Mouse (Mus musculus): ENCODE measurements around the gene Qsox1.

Qsox1 gene

DNA sequence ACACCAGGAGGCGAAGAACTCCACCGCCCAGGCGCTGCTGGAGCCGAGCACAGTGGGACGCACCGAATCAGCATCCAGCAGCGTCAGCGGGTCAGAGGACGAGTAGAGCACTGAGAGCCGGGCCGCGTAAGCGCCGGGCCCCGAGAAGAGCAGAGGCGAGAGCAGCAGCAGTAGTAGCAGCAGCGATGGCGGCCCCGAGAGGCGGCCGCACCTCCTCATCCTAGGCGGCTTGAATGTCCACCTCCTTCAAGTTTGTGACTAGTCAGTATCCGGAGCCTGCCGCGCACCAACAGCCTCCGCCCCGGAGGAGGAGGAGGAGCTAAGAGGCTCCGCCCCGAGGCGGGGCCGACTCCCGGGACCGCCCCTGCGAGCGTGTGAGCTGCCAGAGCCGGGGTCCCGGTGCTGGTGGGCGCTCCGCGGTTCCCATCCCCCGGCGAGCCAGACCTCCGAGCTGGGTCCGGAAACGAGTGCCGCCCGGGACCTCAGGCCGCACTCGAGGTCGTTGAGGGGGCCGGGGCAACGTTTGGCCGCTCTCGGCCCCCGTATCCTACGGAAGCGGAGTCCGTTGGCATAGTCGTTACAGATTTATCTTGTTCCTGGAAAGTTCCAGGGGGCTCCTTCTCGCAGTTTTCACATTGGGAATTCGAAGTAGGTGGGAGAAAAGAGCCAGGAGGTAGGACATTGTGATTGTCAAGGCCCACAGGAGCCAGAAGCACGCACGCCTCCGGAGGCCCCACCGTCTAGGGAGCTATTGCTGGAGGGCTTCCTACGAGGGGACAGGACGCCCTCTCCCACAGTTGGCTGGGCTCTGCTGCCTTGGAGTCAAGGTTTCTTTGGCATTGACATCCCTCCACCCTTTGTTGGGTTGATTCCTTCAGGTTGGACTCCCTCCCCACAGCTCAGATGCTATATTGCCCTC is at the start of gene Qsox1:
Gene Qsox1, minus strand, starts transcription at position 309 of the 919 bp plus-strand sequence.
- peak; percentile 76 to 85 for DNase-seq (ENCODE audit: low spot score in 2 of 2)

GRCm38 (mm10) chr1:155854926-155855702 is 42.4 kb upstream of the Qsox1 start:
- DNase-seq (ENCODE audit: low spot score in 2 of 2): no peak

- DNase-seq (ENCODE audit: low spot score in 2 of 2): no peak
These were observed 40.3 kb upstream of the Qsox1 start for GRCm38 (mm10) chr1:155853009-155853408.

- no peak for DNase-seq (ENCODE audit: low spot score in 2 of 2)
These were observed 31.5 kb upstream of the Qsox1 start for GRCm38 (mm10) chr1:155844235-155844634.

GRCm38 (mm10) chr1:155843538-155843937 is 30.8 kb upstream of the Qsox1 start:
- DNase-seq (ENCODE audit: low spot score in 2 of 2): no peak

- no peak for DNase-seq (ENCODE audit: low spot score in 2 of 2)
These were observed 23.0 kb upstream of the Qsox1 start for GRCm38 (mm10) chr1:155835667-155836066.

DNA sequence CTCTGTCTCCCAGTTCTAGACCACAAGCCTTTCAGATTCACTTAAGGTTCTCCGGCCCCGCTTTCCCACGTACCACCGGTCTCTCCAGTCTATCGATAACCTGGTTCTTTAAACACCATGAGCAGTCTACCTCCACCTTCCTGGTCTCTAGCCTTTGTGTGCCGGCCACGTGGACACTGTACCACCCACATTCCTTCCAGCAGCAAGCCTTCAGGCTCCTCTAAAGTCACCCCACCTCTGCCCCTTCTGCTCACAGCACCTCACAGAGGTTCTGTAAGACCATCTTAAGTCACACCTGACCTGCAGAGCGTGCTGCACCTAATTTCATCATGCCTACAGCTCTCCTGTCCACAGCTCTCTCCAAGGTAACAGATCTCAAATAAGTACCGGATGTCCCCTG is 20.9 kb upstream of the Qsox1 start:
- DNase-seq (ENCODE audit: low spot score in 2 of 2): no peak

- DNase-seq (ENCODE audit: low spot score in 2 of 2): no peak
These were observed 19.3 kb upstream of the Qsox1 start for GRCm38 (mm10) chr1:155831958-155832357.

DNA sequence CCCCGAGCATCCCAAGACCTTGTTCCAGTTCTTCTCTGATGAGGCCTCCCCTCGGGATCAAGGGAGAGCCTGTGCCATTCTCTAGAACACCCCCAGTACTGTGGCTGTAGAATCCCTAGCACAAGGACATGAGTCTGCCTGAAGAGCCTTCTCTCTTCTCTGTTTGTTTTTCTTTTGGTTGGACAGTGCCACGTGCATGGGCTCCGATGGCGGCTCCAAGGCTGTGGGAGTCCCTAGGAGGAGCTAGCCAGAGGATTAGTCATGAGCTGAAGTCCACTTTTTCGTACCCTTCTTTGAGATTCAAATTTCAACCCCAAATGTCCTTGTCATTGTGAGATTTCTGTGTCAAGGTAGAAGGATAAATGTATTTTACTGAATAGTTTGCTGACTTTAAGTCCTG is 18.2 kb upstream of the Qsox1 start:
- DNase-seq (ENCODE audit: low spot score in 2 of 2): no peak

DNA sequence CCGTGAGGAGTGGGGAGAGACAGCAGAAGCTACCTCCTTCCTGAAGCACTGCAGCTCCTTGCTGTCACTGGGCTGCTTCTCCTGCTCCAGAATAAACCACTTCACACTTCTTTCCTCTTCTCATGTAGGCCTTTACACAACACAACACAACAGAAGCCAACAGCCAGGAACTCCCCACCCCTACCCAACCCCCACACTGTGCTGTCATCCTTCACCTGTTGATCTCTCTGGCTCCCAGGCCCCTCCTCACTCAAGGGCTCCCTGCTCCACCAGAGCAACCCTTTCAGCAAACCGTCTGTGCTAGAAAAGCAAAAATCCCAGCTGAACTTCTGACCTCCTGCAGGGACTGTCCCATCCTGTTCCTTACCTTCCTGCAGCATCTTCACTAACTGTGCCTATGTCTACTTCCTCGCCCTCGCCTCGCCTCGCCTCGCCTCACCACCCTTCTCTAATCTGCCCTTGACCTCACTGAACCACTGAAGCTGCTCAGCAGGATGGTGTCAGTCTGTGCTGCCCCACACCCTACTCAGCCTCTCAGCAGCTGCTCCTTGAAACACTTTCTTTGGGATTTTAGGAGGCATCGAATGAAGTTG is 15.1 kb upstream of the Qsox1 start:
- no peak for DNase-seq (ENCODE audit: low spot score in 2 of 2)

DNA sequence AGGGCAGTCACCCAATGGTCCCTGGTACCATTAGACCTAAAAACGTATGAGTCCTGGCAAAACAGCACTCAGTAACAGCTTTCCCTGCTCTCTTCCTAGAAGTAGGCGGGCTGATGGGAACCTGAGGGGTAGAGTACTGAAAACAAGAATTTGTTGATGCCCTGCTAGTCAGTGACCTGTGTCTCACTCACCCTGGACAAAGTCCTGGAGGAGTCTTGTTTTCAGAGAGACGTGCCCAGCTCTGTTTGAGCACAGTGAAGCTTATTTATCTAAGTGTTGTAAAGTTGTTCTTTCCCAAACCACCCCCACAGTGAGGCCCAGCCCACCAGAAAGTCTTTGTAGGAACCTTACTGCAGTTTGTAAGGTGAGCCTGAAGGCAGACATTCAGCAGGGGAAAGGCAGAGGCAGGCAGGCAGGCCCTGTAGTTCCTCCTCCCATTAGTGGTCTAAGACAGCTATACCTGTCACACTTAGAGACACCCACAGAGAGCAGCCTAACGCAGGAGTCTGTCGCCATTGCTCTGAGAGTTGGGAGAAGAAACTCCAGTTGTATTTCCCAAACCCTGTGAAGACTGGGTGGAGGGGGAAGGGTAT is 14.2 kb upstream of the Qsox1 start:
- DNase-seq (ENCODE audit: low spot score in 2 of 2): no peak

DNA sequence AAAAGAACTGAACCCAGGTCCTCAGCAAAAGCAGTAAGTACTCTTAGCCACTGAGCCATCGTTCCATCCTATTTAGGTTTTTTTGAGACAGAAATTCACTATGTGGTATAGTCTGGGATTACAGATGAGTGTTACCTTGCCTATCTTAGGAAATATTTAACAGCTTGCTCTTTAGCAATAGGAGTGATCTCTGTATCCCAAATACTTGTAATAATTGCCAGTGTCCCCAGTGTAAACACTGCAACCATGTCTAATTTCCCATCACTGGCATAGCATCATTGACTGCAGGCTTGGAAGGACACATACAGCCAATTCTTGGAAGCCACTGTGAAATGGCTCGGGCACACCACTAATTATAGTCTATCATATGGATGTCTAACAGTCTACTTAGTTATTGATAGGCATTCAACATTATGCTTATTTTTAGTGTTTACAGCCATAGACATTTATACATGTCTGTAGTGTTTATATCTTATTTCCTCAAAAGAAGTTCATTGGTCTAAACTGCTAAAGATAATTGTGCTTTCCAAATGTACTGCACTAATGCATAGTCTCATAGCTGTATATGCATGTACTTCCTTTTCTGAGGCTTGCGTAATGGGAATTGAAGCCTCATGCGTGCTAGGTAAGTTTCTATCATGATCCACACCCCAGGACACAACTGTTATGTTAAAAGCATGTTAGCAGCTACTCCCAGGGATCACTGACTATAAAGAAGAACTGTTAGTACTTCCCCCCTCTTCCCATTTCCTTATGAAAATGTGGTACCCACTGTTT is 13.4 kb upstream of the Qsox1 start:
- no peak for DNase-seq (ENCODE audit: low spot score in 2 of 2)

DNA sequence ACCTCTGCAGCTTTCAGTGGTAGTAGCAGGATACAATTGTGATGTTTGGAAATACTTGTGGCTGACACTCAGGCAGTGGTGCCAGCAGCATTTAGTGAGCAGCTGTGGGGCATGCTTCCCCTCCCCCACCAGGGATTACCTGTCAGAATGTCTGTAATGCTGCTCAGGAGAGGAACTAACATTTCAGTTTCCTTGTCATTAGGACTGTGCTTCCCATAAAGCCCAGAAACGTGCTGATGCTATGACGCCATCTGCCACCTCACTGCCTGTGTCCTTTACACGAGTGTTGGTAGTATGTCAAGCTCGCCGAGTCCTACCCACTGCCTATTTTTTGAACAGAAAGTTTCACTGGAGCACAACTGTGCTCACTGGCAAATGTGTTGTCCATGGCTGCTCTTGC is 8.0 kb upstream of the Qsox1 start:
- DNase-seq (ENCODE audit: low spot score in 2 of 2): no peak

DNA sequence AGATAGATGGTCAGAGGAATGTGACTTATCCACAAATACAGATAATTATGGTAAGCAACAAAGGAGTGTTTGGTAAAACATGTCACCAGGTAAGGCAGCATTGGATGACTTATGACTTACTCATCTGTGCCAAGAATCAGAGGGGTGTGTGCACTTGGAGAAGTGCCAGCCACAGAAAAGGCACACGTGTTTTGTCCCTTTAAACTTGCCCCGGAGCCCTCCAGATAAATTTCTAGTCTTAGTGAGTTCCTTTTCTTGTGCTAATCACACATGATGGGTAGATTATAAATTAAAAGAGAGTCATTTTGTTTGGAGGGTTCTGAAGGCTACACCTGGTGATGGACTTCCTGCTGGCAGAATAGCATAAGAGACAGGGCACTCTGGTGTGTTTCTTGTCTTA is 3.5 kb upstream of the Qsox1 start:
- DNase-seq (ENCODE audit: low spot score in 2 of 2): no peak

DNA sequence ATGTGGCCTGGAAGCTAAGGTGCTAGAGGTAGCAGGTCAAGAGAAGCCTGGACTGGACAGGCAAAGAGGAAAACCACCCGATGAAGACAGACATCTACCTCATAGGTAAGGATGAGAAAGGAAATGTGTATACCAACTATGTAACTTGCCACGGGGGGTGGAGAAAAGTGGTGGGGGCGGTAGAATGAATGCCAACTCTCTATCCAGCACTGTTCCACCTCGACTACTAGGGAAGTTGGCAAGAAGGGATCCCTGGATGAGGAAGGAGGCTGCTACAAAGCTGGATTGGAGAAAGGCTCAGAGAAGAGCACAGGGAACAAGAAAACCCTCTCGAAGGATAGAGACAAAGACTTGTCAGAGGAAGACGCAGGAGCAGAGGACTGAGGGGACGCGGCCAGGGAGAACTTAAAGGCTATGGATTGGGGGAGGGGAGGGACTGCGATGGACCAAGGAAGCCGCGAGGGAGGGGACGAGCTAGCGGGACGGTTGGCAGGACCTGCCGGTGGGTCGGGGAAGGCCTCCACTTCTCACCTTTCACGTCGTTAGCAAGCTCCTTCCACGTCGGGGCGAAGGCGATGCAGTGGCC is 601 bp downstream of the Qsox1 start:
- no peak for DNase-seq (ENCODE audit: low spot score in 2 of 2)

GRCm38 (mm10) chr1:155810616-155811015 is 2.1 kb downstream of the Qsox1 start:
- DNase-seq (ENCODE audit: low spot score in 2 of 2): no peak

DNA sequence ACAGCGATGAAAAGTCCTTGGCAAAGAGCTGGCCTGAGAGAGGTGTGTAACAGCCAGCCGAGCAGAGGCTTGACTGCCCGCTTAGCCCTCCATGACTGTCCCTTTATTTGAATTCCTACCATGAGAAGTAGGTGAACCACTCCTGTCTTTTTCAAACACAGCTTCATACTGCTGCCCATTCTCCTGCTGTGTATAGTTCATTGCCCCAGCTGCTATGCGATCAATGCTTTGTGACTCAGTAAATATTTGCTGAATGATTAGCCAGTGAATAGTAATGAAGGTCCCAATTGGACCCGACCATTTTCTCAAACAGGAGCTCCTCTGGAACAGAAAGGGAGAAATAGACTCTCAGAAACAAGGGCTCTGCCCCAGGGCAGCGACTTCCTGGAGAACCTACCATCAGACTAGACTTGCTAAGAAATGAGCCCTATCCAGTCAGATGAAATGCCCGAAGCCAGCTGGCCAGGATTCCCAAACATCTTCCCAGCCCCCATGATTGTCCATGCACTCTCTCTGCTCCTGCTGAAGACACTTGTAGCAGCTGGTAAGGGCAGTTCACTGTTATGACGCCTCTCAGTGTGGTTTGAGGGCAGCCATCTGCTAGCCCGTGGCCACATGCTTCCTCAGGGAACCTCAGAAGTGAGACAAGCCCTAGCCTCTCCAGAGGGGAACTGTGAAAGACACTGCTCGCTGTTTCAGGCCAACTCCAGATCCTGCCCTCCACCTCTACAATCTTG is 2.8 kb downstream of the Qsox1 start:
- DNase-seq (ENCODE audit: low spot score in 2 of 2): no peak

DNA sequence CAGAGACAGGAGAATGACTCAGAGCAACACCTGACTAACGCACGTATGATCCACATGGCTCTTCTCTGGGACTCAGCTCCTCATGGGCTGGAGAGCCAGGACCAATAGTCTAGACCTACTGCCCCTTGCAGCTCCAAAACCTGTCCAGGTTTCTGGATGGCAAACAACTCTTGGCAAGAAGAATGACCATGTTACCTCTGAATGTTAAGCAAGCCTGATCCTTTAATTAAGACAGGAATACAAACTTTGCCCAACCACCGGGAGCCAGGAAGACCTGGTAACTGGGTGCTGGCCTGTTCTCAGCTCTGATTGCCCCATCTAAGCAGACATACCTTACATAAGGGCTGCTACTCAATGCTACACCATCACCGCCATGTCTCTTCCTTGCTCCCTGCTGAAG is 4.4 kb downstream of the Qsox1 start:
- DNase-seq (ENCODE audit: low spot score in 2 of 2): no peak

- no peak for DNase-seq (ENCODE audit: low spot score in 2 of 2)
These were observed 7.1 kb downstream of the Qsox1 start for GRCm38 (mm10) chr1:155805607-155806006.

All from thymus, postnatal 10 days (tissue).